Mouse (Mus musculus): Measurements from ENCODE around the gene 2810408A11Rik. TPM values are rescaled to one million over a fixed set of nuclear protein-coding genes. Genes with fewer than 3 reads are reported as not detected.

2810408A11Rik gene
- polyA plus RNA-seq, 1 experiment from 2014 or later: 6.3 TPM

- peaks cover 4% of the 10 kb centered on the region; the same call in 1 of the 2 replicates for H3K27me3 ChIP-seq (replicated peaks)
- H3K9ac ChIP-seq (replicated peaks): no peak overlapping the region
- WGBS: 87% methylated on average over 8 of the region's 8 CpGs
- H3K27ac ChIP-seq (replicated peaks): no peak overlapping the region
- no peaks in the 10 kb centered on the region for H3K9me3 ChIP-seq (replicated peaks)
- H3K4me3 ChIP-seq (replicated peaks): no peak overlapping the region
- peaks cover 22% of the 10 kb centered on the region for H3K4me1 ChIP-seq
- H3K4me2 ChIP-seq: no peak overlapping the region
- ATAC-seq (ENCODE audit: low FRiP score): no peak
- H3K36me3 ChIP-seq: no peaks in the 10 kb centered on the region
Measured at GRCm38 (mm10) chr11:69884663-69885062, 16.1 kb downstream of the 2810408A11Rik start.

GRCm38 (mm10) chr11:69884240-69884639 lies 16.5 kb downstream of the 2810408A11Rik start:
- H3K4me1 ChIP-seq: peaks cover 24% of the 10 kb centered on the region
- peaks cover 8% of the 10 kb centered on the region; the same call in 1 of the 2 replicates for H3K27me3 ChIP-seq (replicated peaks)
- 77% methylated on average over 9 of the region's 9 CpGs for WGBS
- H3K4me3 ChIP-seq (replicated peaks): no peak overlapping the region
- H3K4me2 ChIP-seq: no peak overlapping the region
- no peaks in the 10 kb centered on the region for H3K9me3 ChIP-seq (replicated peaks)
- no peaks in the 10 kb centered on the region for H3K36me3 ChIP-seq
- H3K9ac ChIP-seq (replicated peaks): no peak overlapping the region
- no peak overlapping the region for H3K27ac ChIP-seq (replicated peaks)
- no peak for ATAC-seq (ENCODE audit: low FRiP score)

GRCm38 (mm10) chr11:69883527-69884151 lies 17.1 kb downstream of the 2810408A11Rik start:
- peaks cover 8% of the 10 kb centered on the region; the same call in 1 of the 2 replicates for H3K27me3 ChIP-seq (replicated peaks)
- no peak overlapping the region for H3K4me3 ChIP-seq (replicated peaks)
- no peak overlapping the region for H3K9ac ChIP-seq (replicated peaks)
- 93% methylated on average over 8 of the region's 8 CpGs for WGBS
- no peaks in the 10 kb centered on the region for H3K9me3 ChIP-seq (replicated peaks)
- no peak overlapping the region for H3K27ac ChIP-seq (replicated peaks)
- H3K4me2 ChIP-seq: no peak overlapping the region
- no peak for ATAC-seq (ENCODE audit: low FRiP score)
- no peaks in the 10 kb centered on the region for H3K36me3 ChIP-seq
- H3K4me1 ChIP-seq: peaks cover 25% of the 10 kb centered on the region

- H3K36me3 ChIP-seq: no peaks in the 10 kb centered on the region
- peaks cover 29% of the 10 kb centered on the region for H3K4me1 ChIP-seq
- H3K4me3 ChIP-seq (replicated peaks): no peak overlapping the region
- no peak overlapping the region for H3K27ac ChIP-seq (replicated peaks)
- no peak for ATAC-seq (ENCODE audit: low FRiP score)
- WGBS: 64% methylated on average over 4 of the region's 4 CpGs
- no peaks in the 10 kb centered on the region for H3K9me3 ChIP-seq (replicated peaks)
- H3K9ac ChIP-seq (replicated peaks): no peak overlapping the region
- no peak overlapping the region for H3K4me2 ChIP-seq
- peaks cover 8% of the 10 kb centered on the region; the same call in 1 of the 2 replicates for H3K27me3 ChIP-seq (replicated peaks)
Measured at GRCm38 (mm10) chr11:69883066-69883465, 17.7 kb downstream of the 2810408A11Rik start.

- H3K36me3 ChIP-seq: no peaks in the 10 kb centered on the region
- H3K4me3 ChIP-seq (replicated peaks): peak overlapping the region; percentile 49
- peak overlapping the region; percentile 78 for H3K4me2 ChIP-seq
- H3K9ac ChIP-seq (replicated peaks): peak overlapping the region; percentile 57; the same call in 1 of the 2 replicates
- peak overlapping the region; percentile 79; the same call in 1 of the 2 replicates for H3K27ac ChIP-seq (replicated peaks)
- H3K9me3 ChIP-seq (replicated peaks): no peaks in the 10 kb centered on the region
- peaks cover 35% of the 10 kb centered on the region for H3K4me1 ChIP-seq
- 65% methylated on average over 21 of the region's 21 CpGs for WGBS
- no peak for ATAC-seq (ENCODE audit: low FRiP score)
- H3K27me3 ChIP-seq (replicated peaks): peaks cover 8% of the 10 kb centered on the region; the same call in 1 of the 2 replicates
Measured at GRCm38 (mm10) chr11:69881787-69882670, 18.8 kb downstream of the 2810408A11Rik start.

GRCm38 (mm10) chr11:69880853-69881603 lies 19.8 kb downstream of the 2810408A11Rik start, which contains the start of gene Kctd11:
Kctd11 (minus strand) TSS chr11:69881406.
- Histone ChIP-seq H3K9ac (replicated peaks) (peak within 1 kb of the TSS; percentile 57), H3K27me3 (replicated peaks) (peaks cover 8% of the 10 kb centered on the region; the same call in 1 of the 2 replicates), H3K4me1 (peaks cover 39% of the 10 kb centered on the region), H3K27ac (replicated peaks) (peak within 1 kb of the TSS; percentile 79), H3K36me3 (no peaks in the 10 kb centered on the region), H3K9me3 (replicated peaks) (no peaks in the 10 kb centered on the region), H3K4me3 (replicated peaks) (peak within 1 kb of the TSS; percentile 49), H3K4me2 (peak within 1 kb of the TSS; percentile 78)
- peak; percentile 75 for ATAC-seq (ENCODE audit: low FRiP score)
- WGBS: under 1% methylated on average over 46 of the region's 46 CpGs

- Histone ChIP-seq H3K27me3 (replicated peaks) (peaks cover 8% of the 10 kb centered on the region; the same call in 1 of the 2 replicates), H3K4me3 (replicated peaks) (peak overlapping the region; percentile 49), H3K9me3 (replicated peaks) (no peaks in the 10 kb centered on the region), H3K9ac (replicated peaks) (peak overlapping the region; percentile 57), H3K4me1 (peaks cover 39% of the 10 kb centered on the region), H3K36me3 (no peaks in the 10 kb centered on the region), H3K27ac (replicated peaks) (peak overlapping the region; percentile 79), H3K4me2 (peak overlapping the region; percentile 78)
- ATAC-seq (ENCODE audit: low FRiP score): peak; percentile 53
- under 1% methylated on average over 18 of the region's 18 CpGs for whole genome bisulfite sequencing
Measured at GRCm38 (mm10) chr11:69880506-69880852, 20.3 kb downstream of the 2810408A11Rik start.

GRCm38 (mm10) chr11:69879711-69880110 lies 21.1 kb downstream of the 2810408A11Rik start:
- Histone ChIP-seq H3K36me3 (no peaks in the 10 kb centered on the region), H3K9ac (replicated peaks) (no peak overlapping the region), H3K27ac (replicated peaks) (no peak overlapping the region), H3K9me3 (replicated peaks) (no peaks in the 10 kb centered on the region), H3K27me3 (replicated peaks) (peaks cover 8% of the 10 kb centered on the region; the same call in 1 of the 2 replicates), H3K4me2 (peak overlapping the region; percentile 78), H3K4me3 (replicated peaks) (peak overlapping the region; percentile 49), H3K4me1 (peaks cover 39% of the 10 kb centered on the region)
- WGBS: 61% methylated on average over 15 of the region's 15 CpGs
- ATAC-seq (ENCODE audit: low FRiP score): no peak

GRCm38 (mm10) chr11:69878952-69879351 lies 21.8 kb downstream of the 2810408A11Rik start:
- Histone ChIP-seq H3K4me1 (peaks cover 39% of the 10 kb centered on the region), H3K9ac (replicated peaks) (no peak overlapping the region), H3K36me3 (no peaks in the 10 kb centered on the region), H3K9me3 (replicated peaks) (no peaks in the 10 kb centered on the region), H3K4me2 (peak overlapping the region; percentile 78), H3K27ac (replicated peaks) (no peak overlapping the region), H3K27me3 (replicated peaks) (peaks cover 8% of the 10 kb centered on the region; the same call in 1 of the 2 replicates), H3K4me3 (replicated peaks) (no peak overlapping the region)
- 95% methylated on average over 6 of the region's 6 CpGs for WGBS
- no peak for ATAC-seq (ENCODE audit: low FRiP score)

- no peak for ATAC-seq (ENCODE audit: low FRiP score)
- 82% methylated on average over 3 of the region's 3 CpGs for WGBS
Measured at GRCm38 (mm10) chr11:69878399-69878798, 22.4 kb downstream of the 2810408A11Rik start.

GRCm38 (mm10) chr11:69877878-69878277 lies 22.9 kb downstream of the 2810408A11Rik start, which contains the start of gene Tmem95:
Tmem95 (minus strand) TSS chr11:69878018.
- peaks cover 8% of the 10 kb centered on the region; the same call in 1 of the 2 replicates for H3K27me3 ChIP-seq (replicated peaks)
- peaks cover 39% of the 10 kb centered on the region for H3K4me1 ChIP-seq
- peak within 1 kb of the TSS; percentile 14; the same call in 1 of the 2 replicates for H3K4me3 ChIP-seq (replicated peaks)
- H3K27ac ChIP-seq (replicated peaks): no peak within 1 kb of the TSS
- H3K9ac ChIP-seq (replicated peaks): no peak within 1 kb of the TSS
- WGBS: 89% methylated on average over 11 of the region's 11 CpGs
- no peak for ATAC-seq (ENCODE audit: low FRiP score)
- H3K9me3 ChIP-seq (replicated peaks): no peaks in the 10 kb centered on the region
- peak within 1 kb of the TSS; percentile 41 for H3K4me2 ChIP-seq
- H3K36me3 ChIP-seq: no peaks in the 10 kb centered on the region

More at GRCm38 (mm10) chr11:69878399-69878798, 22.4 kb downstream of the 2810408A11Rik start:
- Histone ChIP-seq H3K27me3 (replicated peaks) (peaks cover 8% of the 10 kb centered on the region; the same call in 1 of the 2 replicates), H3K27ac (replicated peaks) (no peak overlapping the region), H3K9me3 (replicated peaks) (no peaks in the 10 kb centered on the region), H3K9ac (replicated peaks) (no peak overlapping the region), H3K4me1 (peaks cover 39% of the 10 kb centered on the region), H3K4me3 (replicated peaks) (no peak overlapping the region), H3K4me2 (no peak overlapping the region), H3K36me3 (no peaks in the 10 kb centered on the region)

Data from neural tube, embryonic 15.5 days (tissue).